In the genomic region with DNA sequence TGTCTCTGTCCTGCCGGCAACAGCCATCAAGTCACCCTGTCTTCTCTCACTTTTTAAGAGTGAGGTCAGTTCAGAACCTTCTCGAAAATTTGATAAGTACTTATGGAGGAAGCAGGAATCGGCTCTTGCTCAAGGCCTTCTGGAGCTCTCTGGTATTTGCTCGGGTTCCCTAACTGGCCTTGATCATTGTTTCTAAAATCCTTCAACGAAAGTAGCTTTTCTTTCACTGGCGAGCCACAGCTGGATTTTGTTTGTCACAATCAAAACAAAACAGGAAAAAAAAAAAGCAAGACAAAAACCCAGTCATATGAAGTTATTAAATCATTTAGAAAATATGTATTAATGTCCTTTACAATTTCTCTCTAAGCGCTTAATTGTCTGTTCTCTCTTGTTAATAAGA, we compare ENCODE assay signal across 11 mouse cellular contexts.
"Had no signal": no experiment of that assay in that cellular context is flagged by ENCODE, and none has a peak within 500 bp of the region (broad histone marks: within the 10 kb centered on the region; RNA-seq: fewer than 3 reads in every experiment).

No protein-coding gene starts in this region.

- H3K9ac ChIP-seq: limb, embryonic 15.5 days; liver, embryonic 12.5 days; neural tube, embryonic 15.5 days had no signal

- H3K27me3 ChIP-seq: limb, embryonic 15.5 days; liver, embryonic 12.5 days; neural tube, embryonic 15.5 days had no signal

- H3K36me3 ChIP-seq: limb, embryonic 15.5 days; liver, embryonic 12.5 days; midbrain, embryonic 10.5 days; neural tube, embryonic 15.5 days had no signal

- DNase-seq: kidney, adult 9 months; kidney, postnatal 10 days; lung, postnatal 14 days; midbrain, embryonic 14.5 days; right cerebral cortex, postnatal 25 days; thymus, postnatal 36 days had no signal

- H3K4me3 ChIP-seq: limb, embryonic 15.5 days; liver, embryonic 12.5 days; midbrain, embryonic 10.5 days; myocyte; neural tube, embryonic 15.5 days had no signal

- H3K27ac ChIP-seq: limb, embryonic 15.5 days; liver, embryonic 12.5 days; midbrain, embryonic 10.5 days; neural tube, embryonic 15.5 days had no signal

- H3K4me1 ChIP-seq: limb, embryonic 15.5 days; liver, embryonic 12.5 days; midbrain, embryonic 10.5 days; neural tube, embryonic 15.5 days had no signal

- ATAC-seq: liver, embryonic 12.5 days had no signal

- H3K9me3 ChIP-seq: limb, embryonic 15.5 days; liver, embryonic 12.5 days; midbrain, embryonic 10.5 days; neural tube, embryonic 15.5 days had no signal

- H3K4me2 ChIP-seq: limb, embryonic 15.5 days; liver, embryonic 12.5 days; neural tube, embryonic 15.5 days had no signal
